Mouse (Mus musculus): ENCODE measurements at regions not wholly inside any gene's neighbourhood (a gene's known extent, or its start where the extent isn't known, plus 50 kb on each side); places are given as distances from the start of the nearest gene placed in this dataset.

GRCm38 (mm10) chr14:104611467-104611866 is 89.0 kb upstream of the Rnf219 start:
- no peak overlapping the region for H3K4me3 ChIP-seq (ENCODE audit: control insufficient read depth, low read depth, low read length)
- H3K36me3 ChIP-seq (ENCODE audit: control insufficient read depth, insufficient read depth, low read length): no peaks in the 10 kb centered on the region
- no peak for TF ChIP-seq POLR2A (IDR thresholded peaks at IDR 0.05; ENCODE audit: control insufficient read depth, low read depth, low read length)
- no peak for TF ChIP-seq CTCF (IDR thresholded peaks at IDR 0.05; ENCODE audit: control insufficient read depth, insufficient read depth, insufficient replicate concordance, low read depth, low read length)

GRCm38 (mm10) chr14:104610378-104610777 is 87.9 kb upstream of the Rnf219 start:
- Histone ChIP-seq H3K4me3 (ENCODE audit: control insufficient read depth, low read depth, low read length) (no peak overlapping the region), H3K4me1 (ENCODE audit: control insufficient read depth, insufficient read depth, low read length) (no peaks in the 10 kb centered on the region; the same call in 1 of the 2 replicates), H3K36me3 (ENCODE audit: control insufficient read depth, insufficient read depth, low read length) (no peaks in the 10 kb centered on the region), H3K27ac (ENCODE audit: control insufficient read depth, insufficient read depth, low read depth, low read length) (no peak overlapping the region), H3K27me3 (ENCODE audit: control insufficient read depth, insufficient read depth, low read length) (no peaks in the 10 kb centered on the region)
- TF ChIP-seq CTCF (IDR thresholded peaks at IDR 0.05; ENCODE audit: control insufficient read depth, insufficient read depth, insufficient replicate concordance, low read depth, low read length) (no peak), POLR2A (IDR thresholded peaks at IDR 0.05; ENCODE audit: control insufficient read depth, low read depth, low read length) (no peak)

More at GRCm38 (mm10) chr14:104611467-104611866, 89.0 kb upstream of the Rnf219 start:
- Histone ChIP-seq H3K4me1 (ENCODE audit: control insufficient read depth, insufficient read depth, low read length) (no peaks in the 10 kb centered on the region; the same call in 1 of the 2 replicates), H3K27ac (ENCODE audit: control insufficient read depth, insufficient read depth, low read depth, low read length) (no peak overlapping the region), H3K27me3 (ENCODE audit: control insufficient read depth, insufficient read depth, low read length) (no peaks in the 10 kb centered on the region)

- H3K36me3 ChIP-seq (ENCODE audit: control insufficient read depth, insufficient read depth, low read length): no peaks in the 10 kb centered on the region
- no peaks in the 10 kb centered on the region for H3K27me3 ChIP-seq (ENCODE audit: control insufficient read depth, insufficient read depth, low read length)
- TF ChIP-seq CTCF (IDR thresholded peaks at IDR 0.05; ENCODE audit: control insufficient read depth, insufficient read depth, insufficient replicate concordance, low read depth, low read length): no peak
- no peak for TF ChIP-seq POLR2A (IDR thresholded peaks at IDR 0.05; ENCODE audit: control insufficient read depth, low read depth, low read length)
- H3K4me3 ChIP-seq (ENCODE audit: control insufficient read depth, low read depth, low read length): no peak overlapping the region
- H3K27ac ChIP-seq (ENCODE audit: control insufficient read depth, insufficient read depth, low read depth, low read length): no peak overlapping the region
- no peaks in the 10 kb centered on the region for H3K4me1 ChIP-seq (ENCODE audit: control insufficient read depth, insufficient read depth, low read length)
Observed at GRCm38 (mm10) chr14:104594851-104595250, 72.4 kb upstream of the Rnf219 start.

Data from testis, adult 2 months (tissue).